Mouse (Mus musculus) large intestine, adult 2 months (tissue): ENCODE data around the gene Abl1. TPM values are rescaled to one million over a fixed set of nuclear protein-coding genes. Genes with fewer than 3 reads are reported as not detected.

Experiments used
- DNase-seq: peaks from one replicate; pipeline ENCODE4 v3.0.0-alpha.2; 2012; ENCODE audit warnings: low read depth, low spot score
- WGBS: fragments of 180-500 bp; shearing (Covaris S2); methylation state at CpG from one replicate; pipeline ENCODE4 v1.1.7; 2018; 5-methylcytosine and 5-hydroxymethylcytosine counted together
- polyA plus RNA-seq: library from polyadenylated mRNA; depleted of rRNA; stranded (reverse); fragments of >200 nt; gene quantifications from 2 replicates; pipeline ENCODE4 v1.2.3, GENCODE M21; 2012; rRNA removed

Gene Abl1
- polyA plus RNA-seq, 1 experiment: 31.4 TPM

GRCm38 (mm10) chr2:31846692-31847660 is 158.8 kb downstream of the Abl1 start:
- 7% methylated on average over 35 of the region's 35 CpGs for WGBS
- no peak for DNase-seq

- 14% methylated on average over 6 of the region's 6 CpGs for WGBS
- no peak for DNase-seq
Measured at GRCm38 (mm10) chr2:31847908-31848307, 159.7 kb downstream of the Abl1 start.

- 51% methylated on average over 12 of the region's 12 CpGs for WGBS
- DNase-seq: no peak
Measured at GRCm38 (mm10) chr2:31850141-31850540, 162.0 kb downstream of the Abl1 start.

Other genes starting within 250 kb of the Abl1 start
- gene Ass1, start 218.2 kb upstream of the Abl1 start, polyA plus RNA-seq: 12.8 and 20.7 TPM in 2 replicates
- 20.1 and 34.8 TPM in 2 replicates for gene Fubp3, start 115.7 kb upstream of the Abl1 start, polyA plus RNA-seq
- not detected in 2 replicates for gene Prdm12, start 48.3 kb upstream of the Abl1 start, polyA plus RNA-seq
- gene Exosc2, start 17.7 kb upstream of the Abl1 start, polyA plus RNA-seq: 12.5 and 15.4 TPM in 2 replicates
- gene Qrfp, start 122.2 kb downstream of the Abl1 start, polyA plus RNA-seq: 0.04 TPM in 1 of 2 replicates, not detected in the other
- 0.45 and 0.67 TPM in 2 replicates for gene Fibcd1, start 157.6 kb downstream of the Abl1 start, polyA plus RNA-seq
- gene Lamc3, start 198.9 kb downstream of the Abl1 start, polyA plus RNA-seq: 1.2 and 2.6 TPM in 2 replicates